Mouse (Mus musculus): ENCODE results near the gene Mindy3.

The Mindy3 gene

DNA sequence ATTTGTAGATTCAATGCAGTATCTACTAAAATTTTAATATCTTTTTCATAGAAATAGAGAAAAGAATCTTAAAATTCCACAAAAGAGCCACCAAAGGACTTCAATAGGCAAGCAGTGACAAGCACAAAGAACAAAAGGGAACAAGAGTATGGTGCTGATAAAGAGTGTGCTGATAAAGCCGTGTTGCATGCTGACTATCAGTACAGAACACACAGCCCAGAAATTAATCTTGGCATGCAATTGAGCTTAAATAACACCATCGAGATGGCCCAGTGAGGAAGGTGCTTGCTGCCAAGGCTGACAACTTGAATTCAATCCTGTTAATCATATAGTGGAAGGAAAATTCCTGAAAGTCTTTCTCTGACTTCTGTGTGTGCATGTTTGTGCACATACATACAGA, 50.8 kb downstream of the Mindy3 start:
- in situ Hi-C loops (cut with MboI), result no loop called here

DNA sequence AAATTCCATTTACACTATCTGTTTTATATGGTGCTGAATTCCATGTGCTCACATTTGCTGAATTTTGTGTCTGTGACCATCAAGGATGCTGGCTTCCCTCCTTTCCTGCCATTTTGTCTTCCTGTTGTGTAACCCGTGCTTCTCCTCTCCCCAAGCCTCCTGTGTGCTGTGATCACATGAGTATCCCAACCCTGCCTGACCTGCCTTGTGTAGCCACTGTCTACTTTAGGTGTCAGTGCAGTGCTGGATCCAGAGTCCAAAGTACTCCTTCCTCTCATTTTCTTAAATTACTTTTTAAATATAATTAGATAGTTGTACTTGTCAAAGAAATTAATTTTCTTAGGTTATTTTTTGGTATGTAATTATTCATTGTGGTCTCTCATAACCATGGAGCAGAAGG, 51.3 kb downstream of the Mindy3 start:
- in situ Hi-C loops (cut with MboI), result no loop called here

- in situ Hi-C loops (cut with MboI), result no loop called here
Measured at GRCm38 (mm10) chr2:12361310-12361709, 58.0 kb downstream of the Mindy3 start.

GRCm38 (mm10) chr2:12354837-12355236, 64.4 kb downstream of the Mindy3 start:
- in situ Hi-C loops (cut with MboI), result no loop called here

GRCm38 (mm10) chr2:12348914-12349313, 70.4 kb downstream of the Mindy3 start:
- in situ Hi-C loops (cut with MboI), result no loop called here

DNA sequence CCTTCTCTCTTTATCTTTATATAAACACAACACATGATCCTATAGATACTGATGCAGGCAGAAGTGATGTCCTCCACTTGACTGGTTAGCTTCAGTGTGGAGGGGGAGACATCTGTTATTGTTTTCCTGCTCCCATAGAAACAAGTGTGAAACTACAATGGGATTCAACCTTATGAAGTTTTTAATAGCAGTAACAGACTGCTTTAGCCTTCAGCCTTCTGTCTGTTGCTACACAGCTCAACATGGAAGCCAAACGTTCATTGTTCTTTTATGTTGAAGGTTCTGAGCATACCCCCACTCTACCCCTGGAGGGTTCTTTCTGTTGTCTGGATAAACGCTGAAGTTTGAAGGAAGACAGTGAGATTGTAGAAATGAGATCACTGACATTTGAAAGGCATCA, 87.3 kb downstream of the Mindy3 start:
- in situ Hi-C loops (cut with MboI), result no loop called here

GRCm38 (mm10) chr2:12329620-12330019, 89.7 kb downstream of the Mindy3 start:
- in situ Hi-C loops (cut with MboI), result no loop called here

DNA sequence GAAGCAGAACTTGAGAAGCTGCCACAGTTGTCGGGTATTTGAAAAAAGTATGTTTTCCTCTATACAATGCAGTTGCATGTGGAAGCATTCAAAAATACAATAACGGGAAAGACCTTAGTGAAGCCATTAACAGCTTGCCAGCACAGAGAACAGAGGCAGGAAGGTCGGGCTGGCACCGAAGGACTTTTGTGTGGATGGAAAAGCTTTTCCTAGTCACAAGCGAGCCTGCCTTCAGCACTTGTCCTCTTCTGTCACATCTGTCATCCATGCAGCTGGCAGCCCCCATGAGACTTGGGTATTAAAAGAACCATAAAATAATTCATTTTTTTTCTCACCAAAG, 90.2 kb downstream of the Mindy3 start:
- in situ Hi-C loops (cut with MboI), result no loop called here

- in situ Hi-C loops (cut with MboI), result no loop called here
Measured at GRCm38 (mm10) chr2:12328355-12329067, 90.8 kb downstream of the Mindy3 start.

- in situ Hi-C loops (cut with MboI), result no loop called here
Measured at GRCm38 (mm10) chr2:12327691-12328354, 91.4 kb downstream of the Mindy3 start.

GRCm38 (mm10) chr2:12327216-12327615, 92.1 kb downstream of the Mindy3 start:
- in situ Hi-C loops (cut with MboI), result no loop called here

- in situ Hi-C loops (cut with MboI), result no loop called here
Measured at GRCm38 (mm10) chr2:12325868-12326267, 93.4 kb downstream of the Mindy3 start.

DNA sequence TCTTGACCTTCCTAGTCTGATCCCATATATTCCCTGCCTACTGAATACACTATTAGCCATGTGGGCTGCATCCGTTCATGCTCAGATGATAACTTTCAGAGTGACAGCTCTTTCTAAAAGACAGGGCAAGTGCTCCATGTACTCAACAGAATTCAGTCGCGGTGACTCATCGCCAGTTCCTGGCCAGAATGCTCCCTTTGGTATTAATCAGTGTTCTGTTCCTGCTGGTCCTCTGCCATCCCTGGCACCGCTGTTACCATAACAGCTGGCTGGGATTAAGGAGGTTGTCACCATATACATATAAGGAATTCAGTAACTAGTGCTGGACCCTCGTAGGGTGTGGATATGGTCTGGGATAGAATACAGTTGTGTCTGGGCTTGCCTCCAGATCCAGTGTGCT, 93.9 kb downstream of the Mindy3 start:
- in situ Hi-C loops (cut with MboI), result no loop called here

- in situ Hi-C loops (cut with MboI), result no loop called here
Measured at GRCm38 (mm10) chr2:12320914-12321313, 98.4 kb downstream of the Mindy3 start.

DNA sequence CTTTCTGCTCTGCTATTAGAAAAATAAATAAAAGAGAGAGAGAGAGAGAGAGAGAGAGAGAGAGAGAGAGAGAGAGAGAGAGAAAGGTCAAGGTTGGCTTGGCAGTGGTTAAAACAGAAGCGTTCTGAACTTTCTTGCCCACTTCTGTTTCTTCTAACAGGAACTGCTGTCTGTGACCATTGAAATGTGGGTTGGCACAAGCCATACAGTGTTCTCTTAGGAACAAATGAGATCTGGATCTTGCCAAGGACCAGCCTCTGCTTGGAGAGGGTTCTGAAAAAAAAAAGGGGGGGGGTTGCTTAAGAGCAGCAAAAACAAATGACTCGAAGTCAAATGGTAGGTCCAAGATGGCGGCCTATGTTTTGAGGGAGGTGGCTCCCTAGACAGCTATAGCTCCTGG, 100.6 kb downstream of the Mindy3 start:
- in situ Hi-C loops (cut with MboI), result no loop called here

GRCm38 (mm10) chr2:12318036-12318435, 101.2 kb downstream of the Mindy3 start:
- in situ Hi-C loops (cut with MboI), result no loop called here

GRCm38 (mm10) chr2:12317343-12317742, 101.9 kb downstream of the Mindy3 start:
- in situ Hi-C loops (cut with MboI), result no loop called here

DNA sequence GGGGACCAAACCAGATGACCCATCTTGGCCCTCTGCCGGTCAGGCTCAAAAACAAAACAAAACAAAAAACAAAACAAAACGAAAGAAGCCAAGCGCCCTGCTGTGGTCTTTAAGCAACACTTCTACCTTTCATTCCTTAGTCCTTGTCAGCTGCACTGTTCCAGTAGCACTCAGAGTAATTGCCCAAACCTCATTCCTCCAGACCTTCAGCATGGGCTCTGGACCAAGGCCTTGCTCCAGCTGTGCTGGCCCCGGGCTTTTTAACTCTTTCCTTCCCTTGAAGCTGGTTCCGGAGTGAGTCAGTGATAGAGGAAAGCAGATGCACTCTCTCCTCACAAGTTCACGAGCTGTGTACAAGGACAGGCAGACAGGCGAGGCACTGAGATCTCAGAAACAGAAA, 102.9 kb downstream of the Mindy3 start:
- in situ Hi-C loops (cut with MboI), result no loop called here

- in situ Hi-C loops (cut with MboI), result no loop called here
Measured at GRCm38 (mm10) chr2:12314028-12314427, 105.2 kb downstream of the Mindy3 start.

DNA sequence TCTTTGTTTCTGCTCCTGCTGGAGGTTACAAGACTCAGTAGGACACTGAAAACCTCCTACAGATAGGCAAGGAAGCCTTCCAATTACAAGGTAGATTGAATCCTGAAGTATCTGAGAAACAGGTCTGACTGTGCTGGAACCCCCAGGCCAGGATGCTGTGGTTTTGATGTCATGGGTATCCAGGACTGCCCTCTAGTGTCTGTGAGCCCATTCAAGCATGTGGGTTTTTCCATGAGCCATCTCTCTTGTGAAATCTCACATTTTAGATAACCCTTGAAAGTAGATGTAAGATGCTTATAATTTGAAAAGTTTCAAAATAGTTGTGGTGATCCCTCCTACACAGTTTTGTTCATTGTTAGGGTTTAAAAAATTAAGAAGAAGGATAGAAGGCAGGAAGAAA, 110.8 kb downstream of the Mindy3 start:
- in situ Hi-C loops (cut with MboI), result no loop called here

GRCm38 (mm10) chr2:12307311-12307710, 112.0 kb downstream of the Mindy3 start:
- in situ Hi-C loops (cut with MboI), result no loop called here

DNA sequence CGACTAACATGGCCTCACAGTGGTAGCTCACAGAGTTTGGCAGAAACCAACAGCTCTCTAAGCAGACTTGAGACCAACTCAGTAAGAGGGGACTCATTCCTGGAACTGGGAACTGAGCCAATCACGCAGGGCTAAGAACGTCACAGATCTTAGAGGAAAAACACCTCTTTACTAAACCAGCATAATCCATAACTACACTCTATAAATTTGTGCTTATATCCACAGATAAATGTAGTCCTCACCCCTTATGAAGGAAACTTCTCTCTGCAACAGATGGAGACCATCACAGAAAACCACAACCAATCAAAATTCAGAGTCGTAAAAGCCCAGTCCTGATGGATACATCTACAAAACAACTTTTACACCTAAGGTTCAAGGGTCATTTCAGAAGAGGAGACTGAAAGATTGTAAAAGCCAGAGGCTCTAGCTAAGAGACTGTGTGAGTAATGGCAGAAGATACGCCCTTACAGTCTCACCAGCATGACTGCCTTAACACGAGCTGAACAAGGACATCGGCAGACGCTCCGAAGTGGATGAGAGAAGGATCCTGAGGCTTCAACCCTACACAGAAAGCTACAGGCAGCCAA, 114.1 kb downstream of the Mindy3 start:
- in situ Hi-C loops (cut with MboI), result no loop called here

DNA sequence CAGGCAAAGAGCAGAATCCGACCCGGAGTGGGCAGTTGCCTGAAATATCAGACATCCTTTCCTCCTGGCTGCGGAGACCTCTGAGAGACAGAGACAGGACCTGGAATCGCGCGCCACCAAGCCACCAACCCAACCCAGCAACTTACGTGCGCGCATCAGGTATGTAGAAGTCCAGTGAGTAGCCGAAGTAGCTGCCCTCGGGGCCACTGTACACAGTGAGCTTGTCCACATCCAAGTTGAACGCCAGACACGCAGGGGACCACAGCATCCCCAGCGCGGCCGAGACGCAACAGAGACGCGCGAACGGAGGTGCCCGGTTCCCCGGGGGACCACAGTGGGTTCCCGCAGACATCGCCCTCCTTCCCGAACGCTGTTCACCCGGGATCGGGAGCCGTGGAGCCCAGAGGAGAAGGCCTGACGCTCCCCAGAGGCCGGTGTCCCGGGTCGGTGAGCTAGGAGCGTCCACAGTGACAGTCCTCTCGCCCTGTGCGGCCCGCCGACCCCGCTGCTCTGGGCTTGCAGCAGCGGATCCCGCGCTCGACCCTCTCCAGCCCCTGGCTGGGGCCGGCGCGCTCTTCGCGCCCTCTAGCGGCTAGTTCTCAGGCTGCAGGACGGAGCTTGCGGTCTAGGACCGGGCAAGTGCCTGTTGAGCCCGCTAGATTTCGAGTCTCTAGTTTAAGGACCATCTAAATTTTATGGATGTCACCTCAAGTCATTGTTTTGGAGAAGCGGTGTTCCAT, 117.7 kb downstream of the Mindy3 start, which contains the start of gene Itga8:
TSS of gene Itga8 (minus strand) at position 492 of the 740 bp plus-strand sequence.
- in situ Hi-C loops (cut with MboI), result no loop called here
